ENCODE assay signal across 11 mouse cellular contexts in genomic region chr2:135838135-135838534, GRCm38 (mm10).
"Had no signal": no experiment of that assay in that cellular context is flagged by ENCODE, and none has a peak within 500 bp of the region (broad histone marks: within the 10 kb centered on the region; RNA-seq: fewer than 3 reads in every experiment).

No protein-coding gene starts in this region.

- H3K36me3 ChIP-seq: limb, embryonic 13.5 days; liver, embryonic 15.5 days; midbrain, embryonic 12.5 days; stomach, embryonic 15.5 days had no signal

- DNase-seq: left cerebral cortex, postnatal 4 days; lung, adult 2 months; lung, postnatal 36 days; right cerebral cortex, postnatal 14 days; thymus, postnatal 36 days had no signal

- ATAC-seq: lung, postnatal 0 days had no signal

- H3K9me3 ChIP-seq: limb, embryonic 13.5 days; liver, embryonic 15.5 days; midbrain, embryonic 12.5 days; stomach, embryonic 15.5 days had no signal

- H3K9ac ChIP-seq: limb, embryonic 13.5 days; liver, embryonic 15.5 days; midbrain, embryonic 12.5 days; stomach, embryonic 15.5 days had no signal

- H3K4me1 ChIP-seq: limb, embryonic 13.5 days; liver, embryonic 15.5 days; midbrain, embryonic 12.5 days; stomach, embryonic 15.5 days had no signal

- H3K4me2 ChIP-seq: limb, embryonic 13.5 days; liver, embryonic 11.5 days; liver, embryonic 15.5 days; midbrain, embryonic 12.5 days; stomach, embryonic 15.5 days had no signal

- H3K27ac ChIP-seq: limb, embryonic 13.5 days; liver, embryonic 15.5 days; midbrain, embryonic 12.5 days; stomach, embryonic 15.5 days had no signal

- H3K4me3 ChIP-seq: limb, embryonic 13.5 days; liver, embryonic 15.5 days; midbrain, embryonic 12.5 days; stomach, embryonic 15.5 days had no signal

- H3K27me3 ChIP-seq: limb, embryonic 13.5 days; liver, embryonic 15.5 days; midbrain, embryonic 12.5 days; stomach, embryonic 15.5 days had no signal
